ENCODE assay signal across 9 mouse cellular contexts in genomic region chr8:45068759-45069386, GRCm38 (mm10). TPM values are rescaled to one million over a fixed set of nuclear protein-coding genes. Genes with fewer than 3 reads are reported as not detected.
DNase-seq lines count a peak whose midpoint lies in the region; ATAC-seq and TF ChIP-seq lines count a peak whose summit lies in the region.
"Had no signal": no experiment of that assay in that cellular context is flagged by ENCODE, and none has a peak within 500 bp of the region (broad histone marks: within the 10 kb centered on the region; RNA-seq: fewer than 3 reads in every experiment).

Mtnr1a (plus strand) TSS chr8:45069137.

- H3K4me1 ChIP-seq in thymus, adult 2 months (replicated peaks; ENCODE audit: control insufficient read depth, insufficient read depth, low read length) = no peaks in the 10 kb centered on the region
- no peaks in the 10 kb centered on the region for H3K4me1 ChIP-seq in embryonic fibroblast, embryonic 13.5 days (ENCODE audit: control insufficient read depth, insufficient read depth, low read length)
- H3K4me1 ChIP-seq in heart, embryonic 11.5 days (ENCODE audit: control insufficient read depth, insufficient read depth, low read length) = no peaks in the 10 kb centered on the region
- peaks cover 4% of the 10 kb centered on the region; the same call in 1 of the 2 replicates for H3K4me1 ChIP-seq in kidney, embryonic 14.5 days (ENCODE audit: control insufficient read depth, insufficient read depth, low read length)
- peaks cover 3% of the 10 kb centered on the region; the same call in 1 of the 2 replicates for H3K4me1 ChIP-seq in limb, embryonic 12.5 days (replicated peaks)
- peaks cover 10% of the 10 kb centered on the region for H3K4me1 ChIP-seq in midbrain, embryonic 13.5 days (replicated peaks)
- no peaks in the 10 kb centered on the region for H3K4me1 ChIP-seq in stomach, embryonic 14.5 days (ENCODE audit: control insufficient read depth, insufficient read depth, low read length)

- H3K9me3 ChIP-seq in heart, embryonic 11.5 days (replicated peaks; ENCODE audit: control insufficient read depth, low read length) = no peaks in the 10 kb centered on the region
- no peaks in the 10 kb centered on the region for H3K9me3 ChIP-seq in kidney, embryonic 14.5 days (ENCODE audit: control insufficient read depth, low read length)
- H3K9me3 ChIP-seq in limb, embryonic 12.5 days = no peaks in the 10 kb centered on the region
- no peaks in the 10 kb centered on the region for H3K9me3 ChIP-seq in midbrain, embryonic 13.5 days
- no peaks in the 10 kb centered on the region for H3K9me3 ChIP-seq in stomach, embryonic 14.5 days (ENCODE audit: control insufficient read depth, low read depth, low read length)

- peak; percentile 51; the same call in 1 of the 2 replicates for TF ChIP-seq CTCF in thymus, adult 2 months (IDR thresholded peaks at IDR 0.05; ENCODE audit: borderline replicate concordance, control insufficient read depth, extremely low read depth, insufficient read depth, low read length, poor library complexity)
- TF ChIP-seq CTCF in embryonic fibroblast, embryonic 13.5 days (IDR thresholded peaks at IDR 0.05; ENCODE audit: borderline replicate concordance, insufficient read depth, low read length) = peak; percentile 100

- TF ChIP-seq POLR2A in thymus, adult 2 months (IDR thresholded peaks at IDR 0.05; ENCODE audit: control insufficient read depth, extremely low read depth, insufficient read depth, low read length, poor library complexity) = no peak
- no peak for TF ChIP-seq POLR2A in embryonic fibroblast, embryonic 13.5 days (IDR thresholded peaks at IDR 0.05; ENCODE audit: low read depth, low read length)

- H3K27me3 ChIP-seq in thymus, adult 2 months (ENCODE audit: control insufficient read depth, insufficient read depth, low read length) = no peaks in the 10 kb centered on the region
- H3K27me3 ChIP-seq in heart, embryonic 11.5 days (ENCODE audit: control insufficient read depth, insufficient read depth, low read length) = no peaks in the 10 kb centered on the region
- H3K27me3 ChIP-seq in kidney, embryonic 14.5 days (ENCODE audit: control insufficient read depth, insufficient read depth, low read length) = no peaks in the 10 kb centered on the region
- H3K27me3 ChIP-seq in limb, embryonic 12.5 days = peaks cover 22% of the 10 kb centered on the region
- H3K27me3 ChIP-seq in midbrain, embryonic 13.5 days = no peaks in the 10 kb centered on the region; the same call in 1 of the 2 replicates
- H3K27me3 ChIP-seq in stomach, embryonic 14.5 days (ENCODE audit: control insufficient read depth, insufficient read depth, low read length) = no peaks in the 10 kb centered on the region
- H3K27me3 ChIP-seq: CH12.LX had no signal

- H3K4me2 ChIP-seq in heart, embryonic 11.5 days = peak within 1 kb of the TSS; percentile 69
- peak within 1 kb of the TSS; percentile 54 for H3K4me2 ChIP-seq in kidney, embryonic 14.5 days (replicated peaks; ENCODE audit: low read depth, low read length)
- H3K4me2 ChIP-seq in limb, embryonic 12.5 days = peak within 1 kb of the TSS; percentile 63
- peak within 1 kb of the TSS; percentile 66 for H3K4me2 ChIP-seq in midbrain, embryonic 13.5 days (replicated peaks)
- H3K4me2 ChIP-seq in stomach, embryonic 14.5 days (replicated peaks; ENCODE audit: low read depth, low read length) = peak within 1 kb of the TSS; percentile 53

- H3K36me3 ChIP-seq in thymus, adult 2 months (ENCODE audit: control insufficient read depth, insufficient read depth, low read length) = no peaks in the 10 kb centered on the region
- no peaks in the 10 kb centered on the region for H3K36me3 ChIP-seq in heart, embryonic 11.5 days (ENCODE audit: control insufficient read depth, insufficient read depth, low read length)
- H3K36me3 ChIP-seq in kidney, embryonic 14.5 days (ENCODE audit: control insufficient read depth, insufficient read depth, low read length) = no peaks in the 10 kb centered on the region
- no peaks in the 10 kb centered on the region for H3K36me3 ChIP-seq in limb, embryonic 12.5 days
- no peaks in the 10 kb centered on the region for H3K36me3 ChIP-seq in midbrain, embryonic 13.5 days
- H3K36me3 ChIP-seq in stomach, embryonic 14.5 days (ENCODE audit: control insufficient read depth, insufficient read depth, low read length) = no peaks in the 10 kb centered on the region

- no peak within 1 kb of the TSS for H3K27ac ChIP-seq in thymus, adult 2 months (ENCODE audit: control insufficient read depth, insufficient read depth, low read length)
- H3K27ac ChIP-seq in embryonic fibroblast, embryonic 13.5 days (ENCODE audit: insufficient read depth, low read length) = no peak within 1 kb of the TSS
- H3K27ac ChIP-seq in heart, embryonic 11.5 days (ENCODE audit: low read depth, low read length) = no peak within 1 kb of the TSS
- H3K27ac ChIP-seq in kidney, embryonic 14.5 days (ENCODE audit: low read depth, low read length) = no peak within 1 kb of the TSS
- no peak within 1 kb of the TSS for H3K27ac ChIP-seq in limb, embryonic 12.5 days
- H3K27ac ChIP-seq in midbrain, embryonic 13.5 days = no peak within 1 kb of the TSS
- no peak within 1 kb of the TSS for H3K27ac ChIP-seq in stomach, embryonic 14.5 days (ENCODE audit: low read length)

- peak; percentile 77 for ATAC-seq in heart, embryonic 11.5 days (replicated peaks; ENCODE audit: insufficient number of reproducible peaks, low FRiP score, low TSS enrichment)
- ATAC-seq in kidney, embryonic 14.5 days (ENCODE audit: low FRiP score, low TSS enrichment) = peak; percentile 97
- peak; percentile 71 for ATAC-seq in limb, embryonic 12.5 days (ENCODE audit: insufficient number of reproducible peaks, insufficient read depth, low FRiP score, low TSS enrichment, low read depth)
- peak; percentile 93 for ATAC-seq in midbrain, embryonic 13.5 days
- peak; percentile 86 for ATAC-seq in stomach, embryonic 14.5 days (ENCODE audit: insufficient number of reproducible peaks, insufficient read depth, low FRiP score, low read depth)

- no peak within 1 kb of the TSS for H3K9ac ChIP-seq in heart, embryonic 11.5 days (ENCODE audit: low read depth, low read length)
- H3K9ac ChIP-seq in kidney, embryonic 14.5 days (ENCODE audit: low read depth, low read length) = peak within 1 kb of the TSS; percentile 40; the same call in 1 of the 2 replicates
- H3K9ac ChIP-seq in limb, embryonic 12.5 days (replicated peaks) = no peak within 1 kb of the TSS
- H3K9ac ChIP-seq in midbrain, embryonic 13.5 days (replicated peaks) = peak within 1 kb of the TSS; percentile 58; the same call in 1 of the 2 replicates
- no peak within 1 kb of the TSS for H3K9ac ChIP-seq in stomach, embryonic 14.5 days (replicated peaks; ENCODE audit: low read depth, low read length)

- 15% methylated on average over 29 of the region's 29 CpGs for WGBS in thymus, adult 2 months
- 9% methylated on average over 29 of the region's 29 CpGs for WGBS in heart, embryonic 11.5 days (ENCODE audit: insufficient replicate concordance)
- WGBS in kidney, embryonic 14.5 days = 9% methylated on average over 28 of the region's 29 CpGs
- WGBS in limb, embryonic 12.5 days = 8% methylated on average over 29 of the region's 29 CpGs
- WGBS in midbrain, embryonic 13.5 days = 7% methylated on average over 27 of the region's 29 CpGs
- 9% methylated on average over 29 of the region's 29 CpGs for WGBS in stomach, embryonic 14.5 days

- peak; percentile 8 for DNase-seq in thymus, adult 2 months
- no peak for DNase-seq in thymus, adult 18-20 months

- H3K4me3 ChIP-seq in thymus, adult 2 months (ENCODE audit: control insufficient read depth, insufficient read depth, low read length) = no peak within 1 kb of the TSS
- H3K4me3 ChIP-seq in embryonic fibroblast, embryonic 13.5 days (ENCODE audit: insufficient read depth, low read length) = no peak within 1 kb of the TSS
- peak within 1 kb of the TSS; percentile 27; the same call in 1 of the 2 replicates for H3K4me3 ChIP-seq in heart, embryonic 11.5 days (ENCODE audit: low read depth, low read length)
- H3K4me3 ChIP-seq in kidney, embryonic 14.5 days (ENCODE audit: low read length) = peak within 1 kb of the TSS; percentile 26
- peak within 1 kb of the TSS; percentile 28 for H3K4me3 ChIP-seq in limb, embryonic 12.5 days (replicated peaks)
- H3K4me3 ChIP-seq in midbrain, embryonic 13.5 days (replicated peaks) = peak within 1 kb of the TSS; percentile 37
- peak within 1 kb of the TSS; percentile 21; the same call in 1 of the 2 replicates for H3K4me3 ChIP-seq in stomach, embryonic 14.5 days (ENCODE audit: low read depth, low read length)

RNA-seq across cellular contexts. Expression of gene Mtnr1a, which starts in this region (rescaled TPM):
- polyA plus RNA-seq in thymus, adult 2 months (2012; rRNA removed) = 0.08 and 0.10 TPM in 2 replicates
- 0.76 TPM in 1 of 2 replicates, not detected in the other for polyA plus RNA-seq in embryonic fibroblast, embryonic 13.5 days (2011; ENCODE audit: insufficient read length, low read depth, missing spikeins)
- polyA plus RNA-seq in heart, embryonic 11.5 days (2014; fragmentation: Nextera tagmentation; extraction: Ambion mirVana) = 0.14 TPM in 1 of 2 replicates, not detected in the other
- not detected in 2 replicates for polyA plus RNA-seq in kidney, embryonic 14.5 days (2014; fragmentation: Nextera tagmentation; extraction: Ambion mirVana)
- polyA plus RNA-seq in limb, embryonic 12.5 days (2016; fragmentation: Nextera tagmentation; extraction: Ambion mirVana) = 0.18 TPM in 1 of 2 replicates, not detected in the other
- polyA plus RNA-seq in midbrain, embryonic 13.5 days (2015; fragmentation: Nextera tagmentation; extraction: Ambion mirVana) = 0.45 and 0.62 TPM in 2 replicates
- 0.15 TPM in 1 of 2 replicates, not detected in the other for polyA plus RNA-seq in stomach, embryonic 14.5 days (2014; fragmentation: Nextera tagmentation; extraction: Ambion mirVana)

Comparison
In these comparisons a context has a peak if more than half of its experiments do, and no peak if none do; other contexts are left out.
1. Peak in DNase-seq in thymus, adult 2 months; RNA of the gene not detected or under 1 TPM.
2. Peak in ATAC-seq, H3K4me3 ChIP-seq and H3K4me2 ChIP-seq in heart, embryonic 11.5 days; RNA of the gene not detected or under 1 TPM.
3. Peak in ATAC-seq, H3K4me3 ChIP-seq, H3K9ac ChIP-seq and H3K4me2 ChIP-seq in kidney, embryonic 14.5 days; RNA of the gene not detected or under 1 TPM.
4. Peak in ATAC-seq, H3K4me3 ChIP-seq and H3K4me2 ChIP-seq in limb, embryonic 12.5 days; RNA of the gene not detected or under 1 TPM.
5. Peak in ATAC-seq, H3K4me3 ChIP-seq, H3K9ac ChIP-seq and H3K4me2 ChIP-seq in midbrain, embryonic 13.5 days; RNA of the gene not detected or under 1 TPM.
6. Peak in ATAC-seq, H3K4me3 ChIP-seq and H3K4me2 ChIP-seq in stomach, embryonic 14.5 days; RNA of the gene not detected or under 1 TPM.